Mouse (Mus musculus): ENCODE measurements around the gene Myh7b.

GRCm38 (mm10) chr2:155603707-155604106 lies 7.3 kb upstream of the Myh7b start:
- TF ChIP-seq CTCF (IDR thresholded peaks at IDR 0.05; ENCODE audit: borderline replicate concordance, extremely low read depth, insufficient read depth, insufficient read length) (no peak), POLR2A (IDR thresholded peaks at IDR 0.05; ENCODE audit: borderline replicate concordance, extremely low read depth, insufficient read depth, insufficient read length, poor library complexity, severe bottlenecking) (no peak)
